Comparison of ENCODE assay signal across 1 mouse cellular context in genomic region chr10:60234006-60234405, GRCm38 (mm10).
TF ChIP-seq lines count a peak whose summit lies in the region.

No protein-coding gene starts in this region.

TF ChIP-seq in CH12.LX, 34 proteins besides CTCF, POLR2A, EP300 and RAD21 (continued from another document):
- TF ChIP-seq IRF4 (IDR thresholded peaks at IDR 0.05; ENCODE audit: low read depth, low read length): no peak
- TF ChIP-seq HCFC1 (IDR thresholded peaks at IDR 0.05; ENCODE audit: low read depth, low read length): no peak
- TF ChIP-seq ZMIZ1 (IDR thresholded peaks at IDR 0.05; ENCODE audit: low read depth, low read length): no peak
- TF ChIP-seq JUN (IDR thresholded peaks at IDR 0.05; ENCODE audit: insufficient read depth, low read depth, low read length): no peak
